Mouse (Mus musculus): ENCODE results near the gene Tns3.
"Not testable (repeated sequence)": the region's sequence is repeated elsewhere in the genome, so short reads cannot be mapped to it uniquely, and the experiment has no call there.

Gene Tns3

DNA sequence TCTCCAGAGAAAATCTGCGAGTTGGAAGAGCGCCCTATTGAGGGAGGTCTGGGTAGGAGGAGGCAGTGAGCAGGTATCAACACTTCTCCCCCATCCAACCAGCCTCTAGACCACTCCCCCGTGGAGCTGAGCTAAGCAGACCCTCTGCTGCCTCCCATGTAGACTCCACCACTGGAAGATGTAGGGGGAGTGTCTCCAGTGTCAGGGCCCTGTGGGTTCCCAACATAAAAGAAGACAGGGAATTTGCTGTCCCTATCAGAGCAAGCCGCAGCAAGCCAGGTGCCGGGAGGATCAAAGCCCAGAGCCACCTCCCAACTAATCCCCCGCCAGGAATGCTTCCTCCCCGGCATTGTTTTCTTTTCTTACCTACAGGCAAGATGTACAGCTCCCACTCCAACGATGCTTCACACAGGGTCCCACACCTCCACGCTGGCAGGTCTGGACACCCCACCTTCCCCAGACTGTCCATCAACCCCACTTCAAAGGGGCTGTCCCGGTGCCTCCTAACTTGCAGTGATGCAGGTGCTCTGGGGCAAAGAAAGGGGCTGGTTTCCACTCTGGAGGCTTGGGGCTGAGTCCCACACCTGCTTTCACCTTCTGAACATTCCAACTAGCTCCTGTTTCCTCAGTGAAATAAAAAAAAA lies 22.6 kb downstream of the Tns3 start:
- DNase-seq: no peak

DNA sequence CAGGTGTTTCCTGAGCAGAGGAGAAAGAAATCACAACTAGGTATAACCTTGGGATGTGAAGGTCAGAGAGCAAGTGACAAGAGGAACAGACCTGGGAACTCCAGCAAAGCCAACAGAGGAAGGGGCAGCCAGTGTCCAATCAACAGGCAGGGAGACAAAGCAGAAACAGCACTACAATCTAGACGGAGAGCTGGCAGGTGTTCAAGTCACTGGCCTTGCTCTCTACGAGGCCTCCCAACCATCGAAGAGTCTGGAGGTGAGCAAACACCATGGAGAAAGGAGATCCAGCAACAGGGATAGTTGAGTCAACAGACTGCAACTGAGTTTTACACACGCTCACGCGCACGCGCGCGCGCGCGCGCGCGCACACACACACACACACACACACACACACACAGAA lies 24.6 kb downstream of the Tns3 start:
- DNase-seq: no peak

DNA sequence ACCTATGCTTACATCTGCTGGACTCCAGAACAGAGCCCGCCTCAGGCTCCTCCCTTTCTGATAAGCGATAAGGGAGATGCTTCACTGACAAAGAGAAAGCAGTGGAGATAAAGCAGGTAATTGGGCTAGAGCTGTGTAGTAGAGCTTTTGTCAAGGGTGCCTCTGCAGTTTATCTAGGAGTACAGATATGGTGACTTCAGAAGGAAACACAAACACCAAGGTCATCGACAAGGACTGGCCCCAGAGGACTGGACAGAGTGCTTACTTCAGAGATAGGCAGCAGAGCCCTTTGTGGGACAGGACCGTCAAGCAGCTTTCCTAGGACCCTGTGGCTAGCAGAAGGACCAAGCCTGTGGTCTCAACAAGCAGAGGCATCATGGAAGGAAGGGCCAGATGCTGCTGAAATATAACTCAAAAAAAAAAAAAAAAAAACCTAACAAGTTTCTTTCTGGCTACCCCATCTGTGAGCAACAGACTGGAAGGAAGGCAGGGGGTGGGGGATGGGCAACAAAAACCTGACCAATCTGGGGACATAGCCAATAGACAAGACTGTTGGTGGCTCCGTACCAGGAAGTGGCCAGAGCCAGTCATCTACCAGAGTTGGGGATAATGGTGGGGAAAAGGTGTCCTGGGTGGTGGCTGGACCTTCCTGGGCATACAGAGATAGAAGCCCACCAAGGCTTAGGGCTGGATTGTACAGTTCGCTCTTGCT lies 25.2 kb downstream of the Tns3 start:
- DNase-seq: no peak

DNA sequence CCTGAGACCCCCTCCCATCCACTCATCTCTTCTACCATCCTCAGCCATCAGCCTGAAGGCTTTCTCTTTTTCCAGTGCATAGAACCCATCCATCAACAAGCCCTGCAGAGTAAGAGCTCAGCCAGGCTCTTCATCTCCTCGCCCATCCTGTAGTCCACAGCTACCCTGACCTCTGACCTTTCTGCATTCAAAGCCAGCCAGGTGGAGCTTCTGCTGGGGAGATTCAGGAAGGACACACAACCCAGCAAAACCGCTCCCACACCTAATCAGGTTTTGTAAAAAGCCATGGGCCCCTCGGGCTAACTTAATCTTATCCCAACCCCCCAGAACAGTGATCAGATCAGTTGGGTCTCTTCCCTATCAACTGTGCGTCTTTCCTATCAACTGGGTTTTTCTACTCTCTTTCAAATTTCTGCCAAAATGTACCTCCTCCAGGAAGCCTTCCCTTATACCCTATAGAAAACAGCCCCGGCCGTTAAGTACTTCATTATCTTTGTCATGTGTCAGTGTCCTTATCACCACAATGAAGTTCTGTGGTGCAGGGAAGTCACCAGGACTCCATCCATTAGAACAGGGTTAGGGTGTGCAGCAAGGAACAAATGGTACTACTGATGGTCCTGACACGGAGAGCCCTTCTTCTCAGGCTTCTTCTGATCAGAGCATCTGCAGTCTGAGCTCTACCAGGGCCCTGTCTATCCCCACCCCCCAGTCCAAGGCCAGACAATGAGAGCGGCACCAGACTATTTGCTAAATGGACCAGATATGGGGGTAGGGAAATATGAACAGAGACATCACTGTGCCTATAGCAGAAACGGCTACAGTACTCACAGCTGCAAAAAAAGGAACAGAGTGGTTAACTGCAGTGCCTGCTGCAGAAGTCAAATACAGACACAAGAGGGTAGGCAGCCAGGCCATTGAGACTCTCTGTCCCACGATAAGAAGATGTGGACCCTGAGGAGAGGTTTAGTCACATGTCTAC lies 26.6 kb downstream of the Tns3 start:
- DNase-seq: no peak

DNA sequence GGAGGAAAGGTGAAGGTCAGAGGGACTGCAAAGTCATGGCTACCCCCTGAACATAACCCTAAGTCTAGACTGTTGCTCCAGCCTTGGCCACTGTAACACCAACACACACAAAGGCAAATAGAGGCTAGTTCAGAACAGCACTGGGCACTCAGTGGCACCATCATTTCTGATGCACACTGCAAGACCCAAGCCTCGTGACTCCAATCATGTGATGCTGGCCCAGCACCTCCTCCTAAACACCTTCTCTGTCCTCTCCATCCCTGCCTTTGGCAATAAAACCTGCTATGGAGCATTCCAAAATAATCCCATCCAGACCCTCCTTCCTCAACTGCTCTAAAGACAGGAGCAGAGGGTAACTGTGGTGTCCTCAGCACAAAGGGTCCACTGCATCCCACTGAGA lies 27.7 kb downstream of the Tns3 start:
- DNase-seq: no peak

DNA sequence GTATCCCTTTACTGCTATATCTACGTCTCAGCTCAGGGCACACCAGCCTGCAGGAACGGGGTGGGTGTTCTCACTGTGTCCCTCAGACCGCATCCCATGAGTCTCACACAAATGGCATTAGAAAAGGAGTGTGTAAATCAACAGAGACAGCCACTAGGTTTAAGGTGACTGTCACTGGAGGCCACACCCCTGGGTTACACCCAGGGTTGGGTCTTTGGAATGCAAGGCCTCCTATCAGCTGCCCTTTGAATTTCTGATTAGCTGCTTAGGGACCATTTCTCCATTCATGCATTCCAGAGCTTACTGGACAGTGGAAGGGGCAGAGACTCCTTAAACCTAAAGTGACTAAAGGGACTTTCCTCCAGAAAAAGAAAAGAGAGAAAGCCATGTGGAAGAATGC lies 28.6 kb downstream of the Tns3 start:
- DNase-seq: no peak

DNA sequence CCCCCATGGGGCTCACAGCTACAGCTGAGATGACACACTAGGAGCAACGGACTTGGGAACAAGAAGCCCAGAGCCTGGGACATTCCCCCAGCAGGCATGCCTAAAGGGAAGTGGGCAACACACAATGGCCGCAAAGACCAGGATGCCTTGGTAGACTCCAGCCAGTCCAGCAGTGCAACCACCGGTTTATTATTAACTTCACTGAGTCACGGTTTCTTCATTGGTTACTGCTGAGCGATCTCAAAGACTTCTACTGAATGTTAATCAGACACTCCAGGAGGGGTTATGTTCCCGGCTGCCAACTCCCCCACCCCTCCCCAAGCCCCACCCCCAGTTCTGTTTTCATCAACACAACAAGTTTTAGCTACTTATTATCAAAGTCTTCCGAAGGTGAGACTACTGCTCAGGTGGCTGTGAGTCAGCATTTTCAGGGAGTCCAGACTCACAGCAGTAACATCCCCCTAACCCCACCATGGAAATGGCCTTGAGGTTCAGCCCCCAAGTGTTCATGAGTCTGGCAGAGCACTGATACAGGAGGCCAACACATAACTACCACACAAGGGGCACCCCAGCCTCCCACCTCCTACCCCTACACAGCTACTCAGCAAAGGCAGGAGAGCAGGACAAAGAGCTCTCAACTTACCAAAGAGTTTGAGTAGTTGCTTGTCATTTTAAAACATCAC lies 29.5 kb downstream of the Tns3 start:
- DNase-seq: no peak

DNA sequence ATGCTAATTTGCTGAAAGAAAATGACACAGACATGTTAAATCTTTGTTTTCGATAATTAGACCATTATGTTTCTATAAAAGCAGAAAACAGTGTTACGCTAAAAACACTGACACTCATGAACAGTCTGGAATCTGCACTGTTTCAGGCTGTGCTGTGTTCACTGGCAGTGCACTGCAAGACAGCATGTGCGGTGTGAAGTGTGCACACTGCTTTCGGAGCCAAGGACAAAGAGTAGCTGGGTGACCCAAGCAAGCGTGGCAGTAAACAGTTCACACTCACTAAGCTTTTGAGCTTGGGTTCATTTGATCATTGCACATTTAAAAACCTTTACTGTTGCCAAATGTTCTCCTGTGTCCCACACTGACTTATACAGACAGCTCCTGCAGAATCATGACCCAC lies 32.2 kb downstream of the Tns3 start:
- DNase-seq: no peak

DNA sequence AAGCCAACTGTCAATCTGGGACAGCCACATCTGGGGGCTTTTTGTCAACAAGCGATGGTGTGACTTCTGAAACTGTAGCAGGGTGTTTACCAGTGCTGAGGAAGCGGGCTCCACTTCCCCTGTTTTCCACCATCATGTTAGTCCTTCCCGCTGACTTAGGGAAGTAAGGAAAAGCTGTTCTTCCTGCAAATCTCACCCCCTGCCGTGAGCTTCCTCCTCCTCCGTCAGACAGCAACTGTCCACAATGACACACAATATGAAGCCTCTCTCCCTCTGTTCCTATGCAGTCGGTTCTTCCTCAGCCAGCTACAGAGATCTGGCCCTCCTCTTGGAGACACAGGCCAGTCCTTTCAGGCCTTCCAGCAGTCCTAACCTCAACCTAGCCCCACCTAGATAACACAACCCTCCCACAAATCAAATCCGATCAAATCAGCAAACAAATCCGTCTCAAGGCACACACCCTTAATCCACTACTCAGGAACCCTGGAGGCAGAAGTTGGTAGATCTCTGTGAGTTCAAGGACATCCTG lies 34.4 kb downstream of the Tns3 start:
- no peak for DNase-seq

DNA sequence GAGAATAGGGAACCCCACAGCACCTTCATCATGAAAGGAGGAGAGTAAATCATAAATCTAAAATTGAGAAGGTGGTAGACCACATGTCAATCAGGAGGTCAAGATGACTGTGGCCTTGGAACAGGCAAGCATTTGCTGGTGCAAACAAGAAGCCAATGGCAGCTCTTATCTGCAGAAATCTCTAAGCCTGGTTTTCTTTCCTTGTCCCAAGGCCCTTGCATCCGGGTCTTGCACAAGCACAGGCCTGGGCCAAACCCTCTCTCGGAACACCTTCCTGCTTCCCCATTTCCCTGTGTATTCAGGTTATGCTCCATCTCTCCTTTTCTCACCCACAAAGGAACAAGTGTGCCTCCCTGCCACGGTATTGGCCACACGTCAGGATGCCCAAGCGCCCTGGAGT lies 35.0 kb downstream of the Tns3 start:
- DNase-seq: no peak

DNA sequence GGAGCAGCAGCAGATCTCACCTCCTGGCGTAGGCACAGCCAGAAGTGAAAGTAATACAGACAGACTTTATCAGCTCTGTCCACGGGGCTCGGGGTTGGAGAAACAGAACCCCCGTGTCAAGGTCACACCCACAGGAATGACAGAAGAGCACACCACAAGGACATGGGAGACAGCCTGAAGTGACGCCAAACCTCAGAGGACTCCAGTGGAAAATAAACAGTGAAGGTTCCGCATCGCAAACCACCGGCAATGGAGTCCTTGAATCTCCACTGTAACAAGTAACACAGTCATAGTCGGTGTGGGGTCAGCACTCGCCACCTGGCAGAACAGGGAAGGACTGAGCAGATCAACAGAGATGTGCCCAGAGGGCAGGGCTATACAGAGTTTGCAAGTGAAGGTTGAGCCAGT lies 35.5 kb downstream of the Tns3 start:
- no peak for DNase-seq

DNA sequence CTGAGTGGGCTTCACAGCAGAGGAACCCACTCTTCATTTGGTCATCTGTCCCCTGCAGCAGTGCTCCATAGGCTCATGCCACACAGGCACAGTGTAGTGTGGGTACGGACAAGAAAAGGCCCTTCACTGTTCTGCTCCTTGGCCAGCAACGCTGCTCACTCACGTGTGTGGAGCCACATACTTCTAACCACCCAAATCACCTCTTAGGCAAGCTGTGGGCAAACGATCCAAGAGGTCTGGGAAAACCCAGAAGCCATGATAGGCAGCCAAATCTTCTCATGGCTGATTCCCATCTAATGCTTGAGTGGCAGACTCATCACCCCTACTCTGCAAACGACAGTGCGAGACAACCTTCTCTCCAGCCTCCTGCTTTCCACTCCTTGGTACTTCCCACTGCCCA lies 37.2 kb downstream of the Tns3 start:
- DNase-seq: no peak

DNA sequence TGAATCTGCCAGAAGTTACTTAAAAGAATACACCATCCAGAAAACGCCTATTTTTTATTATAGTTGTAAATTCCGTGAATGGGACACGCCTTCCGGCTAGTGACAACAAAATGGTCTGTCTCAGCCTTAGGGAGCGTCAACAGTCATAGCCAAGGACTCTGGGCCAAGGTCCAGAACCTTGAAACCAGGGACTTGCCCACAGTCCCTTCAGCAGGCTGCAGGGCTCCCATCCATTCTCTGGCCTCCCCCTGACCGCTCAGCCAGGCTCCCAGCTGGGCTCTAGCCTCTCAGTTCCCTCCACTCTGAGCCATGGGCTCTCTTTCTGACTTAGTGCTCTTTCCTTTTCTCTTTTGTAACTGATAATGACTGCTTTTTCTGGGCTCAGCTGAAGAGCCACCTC lies 37.6 kb downstream of the Tns3 start:
- no peak for DNase-seq

DNA sequence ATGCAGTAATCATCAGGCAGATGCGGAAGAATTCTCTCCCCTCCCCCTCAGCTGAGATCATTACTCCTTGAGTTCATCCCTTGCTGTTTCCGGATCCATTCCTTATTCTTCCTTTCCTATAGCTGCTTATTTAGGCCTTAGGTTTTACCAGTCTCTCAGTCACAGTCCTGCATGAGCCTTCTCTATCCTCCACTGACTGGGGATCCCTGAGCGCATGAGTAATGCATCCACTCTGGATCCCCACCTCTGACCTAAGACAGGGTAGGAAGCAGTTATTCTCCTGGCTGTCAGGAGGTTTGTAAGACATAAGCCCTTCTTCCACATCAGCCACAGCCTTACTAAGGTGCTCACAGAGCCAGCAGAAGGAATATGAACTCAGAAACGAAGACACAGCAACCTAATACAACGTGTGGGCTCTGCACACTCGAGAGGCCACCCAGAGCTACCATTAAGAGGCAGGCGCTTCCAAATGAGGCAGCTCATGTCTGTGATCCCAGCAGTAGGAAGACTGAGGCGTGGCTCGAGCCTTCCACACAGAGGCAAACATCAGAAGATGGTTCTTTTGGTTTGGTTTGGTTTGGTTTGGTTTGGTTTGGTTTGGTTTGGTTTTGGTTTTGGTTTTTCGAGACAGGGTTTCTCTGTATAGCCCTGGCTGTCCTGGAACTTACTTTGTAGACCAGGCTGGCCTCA lies 38.3 kb downstream of the Tns3 start:
- no peak for DNase-seq

DNA sequence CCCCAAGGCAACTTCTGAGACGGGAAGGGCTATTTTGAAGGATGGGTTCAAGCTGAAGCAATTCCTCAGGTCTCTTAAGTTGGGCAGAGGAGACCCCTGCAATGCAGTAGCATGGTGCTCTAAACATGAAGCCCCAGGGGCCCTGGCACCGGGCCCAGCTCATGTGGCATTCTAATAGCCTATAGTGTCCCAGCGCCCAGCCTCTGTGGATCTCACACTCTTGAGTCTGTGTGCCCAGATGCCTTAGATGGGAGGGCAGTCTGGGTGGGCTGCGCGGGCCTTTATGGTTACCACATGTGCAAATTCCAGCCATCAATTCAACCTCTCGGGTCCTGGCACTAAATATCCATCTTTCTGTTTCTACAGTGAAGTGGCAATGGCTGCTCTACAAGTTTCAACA lies 38.9 kb downstream of the Tns3 start:
- no peak for DNase-seq

DNA sequence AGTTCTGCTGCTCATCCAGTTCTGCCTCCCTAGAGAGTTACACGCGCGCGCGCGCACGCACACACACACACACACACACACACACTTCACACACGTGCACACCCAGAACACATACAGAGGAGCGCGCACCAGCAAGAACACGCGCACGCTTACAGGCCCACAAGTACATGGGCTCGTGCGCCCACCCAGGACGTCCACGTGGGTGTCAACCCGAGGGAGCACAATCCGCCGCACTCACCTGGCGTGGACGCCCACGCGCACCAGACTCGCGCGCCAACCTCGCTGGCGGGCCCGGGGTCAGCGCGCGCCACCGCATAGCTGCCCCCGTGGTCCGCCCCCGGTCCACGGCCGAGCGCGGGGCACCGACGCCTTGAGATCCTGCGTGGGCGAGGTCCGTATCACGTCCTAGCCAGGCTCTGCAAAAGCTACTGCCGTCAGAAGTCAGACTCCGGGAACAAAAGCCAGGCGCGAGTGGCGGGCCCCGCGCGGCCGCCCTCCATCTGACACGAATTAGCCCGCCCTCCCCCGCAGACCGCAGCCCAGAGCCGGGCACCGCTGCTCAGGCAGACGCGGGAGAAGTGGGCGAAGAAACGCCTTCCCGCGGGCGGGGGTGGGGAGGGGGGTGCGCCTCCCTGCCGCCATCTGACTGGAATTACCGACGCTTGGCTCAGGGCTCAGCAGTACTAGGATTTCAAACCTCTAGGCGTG lies 40.0 kb downstream of the Tns3 start:
- no peak for DNase-seq

DNA sequence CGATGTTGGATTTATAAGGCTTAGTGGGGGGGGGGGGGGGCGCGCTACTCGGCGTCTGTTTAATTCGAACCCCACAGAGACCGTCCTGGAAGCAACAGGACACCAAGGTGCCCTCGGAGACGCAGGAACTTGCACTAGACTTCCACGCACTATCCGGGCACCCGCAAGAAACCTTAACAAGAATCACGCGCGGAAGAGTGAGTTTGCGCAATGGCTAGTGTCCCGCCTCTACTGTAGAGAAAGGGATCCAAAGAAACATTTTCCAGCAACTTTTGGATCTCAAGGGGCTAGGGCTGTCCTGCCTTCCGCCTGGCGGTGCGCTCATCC lies 40.5 kb downstream of the Tns3 start:
- no peak for DNase-seq

DNA sequence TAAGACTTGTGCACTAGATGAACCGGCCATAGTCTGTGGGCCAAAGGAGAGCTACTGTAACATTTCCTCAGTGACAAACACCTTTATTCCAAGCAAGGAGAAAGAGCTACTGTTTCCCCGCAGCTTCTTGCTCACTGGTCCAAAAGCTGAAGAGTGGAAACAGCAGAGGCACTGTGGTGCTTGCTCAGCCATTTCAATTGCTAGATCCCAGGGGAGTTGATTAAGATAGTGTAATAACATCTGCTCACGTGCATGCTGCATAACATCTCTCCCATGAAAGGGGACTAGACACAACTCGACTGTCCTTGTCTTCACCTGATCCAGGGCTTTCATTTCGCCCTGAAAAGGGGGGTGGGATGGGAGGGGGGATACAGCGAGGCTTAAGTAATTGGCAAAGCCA lies 41.7 kb downstream of the Tns3 start:
- DNase-seq: no peak

DNA sequence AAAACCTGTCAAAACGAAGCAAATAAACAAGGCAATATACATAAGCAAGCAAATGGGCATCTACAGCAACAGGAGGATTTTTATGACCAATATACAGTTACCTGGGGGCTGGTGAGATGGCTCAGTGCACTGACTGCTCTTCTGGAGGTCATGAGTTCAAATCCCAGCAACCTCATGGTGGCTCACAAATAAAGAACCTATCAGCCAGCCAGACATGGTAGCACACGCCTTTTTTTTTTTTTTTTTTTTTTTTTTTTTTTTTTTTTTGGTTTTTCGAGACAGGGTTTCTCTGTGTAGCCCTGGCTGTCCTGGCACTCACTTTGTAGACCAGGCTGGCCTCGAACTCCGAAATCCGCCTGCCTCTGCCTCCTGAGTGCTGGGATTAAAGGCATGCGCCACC lies 45.2 kb downstream of the Tns3 start:
- DNase-seq: not testable (repeated sequence)

DNA sequence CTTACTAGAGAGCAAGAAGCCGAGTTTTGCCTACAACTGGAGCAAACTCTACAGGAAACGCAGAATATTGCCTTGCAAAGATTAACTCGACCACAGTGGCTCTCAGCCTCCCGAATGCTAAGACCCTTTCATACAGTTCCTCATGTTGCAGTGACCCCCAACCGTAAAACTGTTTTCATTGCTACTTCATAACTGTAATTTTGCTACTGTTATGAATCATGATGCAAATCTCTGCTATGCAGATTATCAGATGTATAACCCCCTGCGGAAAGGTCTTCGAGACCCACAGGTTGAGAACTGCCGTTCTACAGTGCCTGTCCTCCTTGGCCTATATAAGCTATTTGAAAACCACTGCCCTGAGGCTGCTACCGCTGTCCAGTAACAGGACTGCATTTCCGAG lies 46.0 kb downstream of the Tns3 start:
- DNase-seq: no peak

DNA sequence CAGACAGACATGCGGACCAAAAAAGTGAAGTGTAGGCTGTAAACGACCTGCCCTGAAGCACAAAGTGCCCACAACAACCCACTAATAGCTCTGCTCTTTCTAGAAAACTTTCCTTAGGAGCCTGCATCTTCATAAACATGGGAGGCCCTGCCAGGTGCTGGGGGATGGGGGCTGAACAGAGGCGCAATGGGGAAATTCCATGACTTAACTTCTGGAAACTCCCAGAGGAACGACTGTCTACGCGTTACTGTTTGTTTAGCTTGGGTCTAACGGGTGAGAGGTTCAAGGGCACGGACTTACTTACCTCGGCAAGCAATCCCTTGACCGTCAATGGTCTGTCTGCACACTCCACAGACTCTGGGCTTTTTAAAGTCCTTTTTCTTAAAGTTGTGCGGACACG lies 48.9 kb downstream of the Tns3 start:
- DNase-seq: no peak

DNA sequence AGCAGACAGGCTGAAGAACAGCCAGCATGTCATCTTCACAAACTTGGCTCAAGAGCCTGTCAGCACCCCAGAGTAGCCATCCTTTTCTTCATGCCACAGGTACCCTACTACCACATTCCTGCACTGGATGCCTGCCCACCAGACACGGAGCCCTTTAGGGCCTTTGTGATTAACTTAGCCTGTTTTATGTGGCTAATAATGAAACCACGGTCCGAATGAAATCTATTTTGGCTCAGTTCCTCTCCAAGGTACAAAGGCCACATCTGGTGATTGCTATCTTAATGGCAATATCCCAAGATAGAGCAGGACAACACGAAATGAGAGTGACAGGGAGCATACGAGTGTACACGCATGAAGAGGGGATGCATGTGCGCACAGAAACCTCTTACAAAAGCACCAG lies 53.9 kb downstream of the Tns3 start:
- no peak for DNase-seq
